Mouse (Mus musculus) heart, embryonic 13.5 days (tissue): Measurements from ENCODE around the gene Aanat. TPM values are rescaled to one million over a fixed set of nuclear protein-coding genes. Genes with fewer than 3 reads are reported as not detected.

Experiments
- polyA plus RNA-seq: library from polyadenylated mRNA; unstranded; fragments of >200 nt; fragmentation: Nextera tagmentation; extraction: Ambion mirVana; gene quantifications from 2 replicates; pipeline ENCODE4 v1.2.1, GENCODE M21; 2015

The Aanat gene
- polyA plus RNA-seq, 1 experiment from 2014 or later = not detected

Other genes starting within 250 kb of the Aanat start
- 4.0 and 6.1 TPM in 2 replicates for gene Rnf157, start 173.4 kb upstream of the Aanat start, polyA plus RNA-seq
- 31.0 and 32.3 TPM in 2 replicates for gene Ubald2, start 152.3 kb upstream of the Aanat start, polyA plus RNA-seq
- not detected in 2 replicates for gene Qrich2, start 120.2 kb upstream of the Aanat start, polyA plus RNA-seq
- 90.2 and 102 TPM in 2 replicates for gene Prpsap1, start 92.2 kb upstream of the Aanat start, polyA plus RNA-seq
- gene Sphk1, start 55.5 kb upstream of the Aanat start, polyA plus RNA-seq = 2.0 and 2.6 TPM in 2 replicates
- 7.9 and 8.3 TPM in 2 replicates for gene Ube2o, start 5.0 kb upstream of the Aanat start, polyA plus RNA-seq
- 7.2 and 8.0 TPM in 2 replicates for gene Rhbdf2, start 40.6 kb downstream of the Aanat start, polyA plus RNA-seq
- gene Prcd, start 67.1 kb downstream of the Aanat start, polyA plus RNA-seq = 0.51 and 0.93 TPM in 2 replicates
- 2.6 TPM in 2 replicates for gene Cygb, start 67.9 kb downstream of the Aanat start, polyA plus RNA-seq
- gene St6galnac1, start 189.1 kb downstream of the Aanat start, polyA plus RNA-seq = not detected in 2 replicates
- gene Mxra7, start 241.6 kb downstream of the Aanat start, polyA plus RNA-seq = 18.4 and 19.3 TPM in 2 replicates